Mouse (Mus musculus) heart, postnatal 0 days (tissue): ENCODE data around the gene Rnf111.

Experiments
- CTCF ChIP-seq: IDR thresholded peaks from 2 replicates; pipeline ENCODE4 v1.5.1; 2016; ENCODE audit warnings: antibody characterized with exemption, control low read depth, low read depth
- EP300 ChIP-seq: IDR thresholded peaks from 2 replicates; pipeline ENCODE4 v1.6.1; 2016; ENCODE audit warnings: antibody characterized with exemption, low read depth

DNA sequence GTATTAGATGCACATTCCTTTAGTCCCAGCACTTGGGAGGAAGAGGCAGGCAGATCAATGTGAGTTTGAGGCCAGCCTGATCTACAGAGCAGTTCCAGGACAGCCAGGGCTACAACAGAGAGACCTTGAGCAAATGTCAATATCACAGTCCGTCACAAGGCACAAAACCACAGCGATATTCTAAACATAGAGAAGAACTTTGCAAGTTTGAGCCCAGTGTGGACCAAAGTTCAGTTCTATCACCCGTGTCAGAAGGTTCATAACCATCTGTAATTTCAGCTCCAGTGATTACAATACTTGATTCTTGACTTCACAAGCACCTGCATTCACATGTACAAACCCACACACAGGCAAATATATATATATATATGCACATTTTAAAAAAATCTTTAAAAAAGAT, 17.1 kb upstream of the Rnf111 start:
- TF ChIP-seq CTCF, result no peak
- TF ChIP-seq EP300, result no peak
